Mouse (Mus musculus) neural tube, embryonic 14.5 days (tissue): ENCODE measurements around the gene Gm49342. TPM values are rescaled to one million over a fixed set of nuclear protein-coding genes. Genes with fewer than 3 reads are reported as not detected.

Experiments used
- ATAC-seq: fragments of 200-750 bp; cut with Nextera tagmentation; 2 replicates; pipeline ENCODE4 v1.8.0; 2017; ENCODE audit warnings: low read depth, mild to moderate bottlenecking, moderate TSS enrichment, moderate library complexity
- H3K27ac ChIP-seq: fragments of 300-500 bp; sonication (generic); 2 replicates; pipeline ENCODE4 v1.5.1; 2014; ENCODE audit warnings: low read depth, mild to moderate bottlenecking, control low read depth, low read length, moderate library complexity, mixed read lengths
- H3K27me3 ChIP-seq: fragments of 300-500 bp; sonication (generic); 2 replicates; pipeline ENCODE4 v1.6.1; 2014; ENCODE audit warnings: low read length; ENCODE audit not compliant: control insufficient read depth, insufficient read depth
- H3K36me3 ChIP-seq: fragments of 300-500 bp; sonication (generic); 2 replicates; pipeline ENCODE4 v1.6.1; 2014; ENCODE audit warnings: low read length, mixed read lengths; ENCODE audit not compliant: control insufficient read depth, insufficient read depth
- H3K4me1 ChIP-seq: fragments of 300-500 bp; sonication (generic); 2 replicates; pipeline ENCODE4 v1.6.1; 2014; ENCODE audit warnings: low read length; ENCODE audit not compliant: control insufficient read depth, insufficient read depth
- H3K4me2 ChIP-seq: fragments of 300-500 bp; sonication (generic); 2 replicates; pipeline ENCODE4 v1.6.1; 2014; ENCODE audit warnings: mild to moderate bottlenecking, low read depth, low read length, control low read depth
- H3K4me3 ChIP-seq: fragments of 300-500 bp; sonication (generic); 2 replicates; pipeline ENCODE4 v1.5.1; 2014; ENCODE audit warnings: low read depth, low read length, control low read depth, mixed read lengths
- H3K9ac ChIP-seq: fragments of 300-500 bp; sonication (generic); replicated peaks from 2 replicates; pipeline ENCODE4 v1.6.1; 2014; ENCODE audit warnings: low read depth, mild to moderate bottlenecking, control low read depth, low read length, mixed read lengths
- H3K9me3 ChIP-seq: fragments of 300-500 bp; sonication (generic); 2 replicates; pipeline ENCODE4 v1.6.1; 2016; ENCODE audit warnings: low read length; ENCODE audit not compliant: control insufficient read depth
- WGBS: fragments of 180-500 bp; shearing (Covaris S2); extraction: QIAGEN DNeasy Blood & Tissue Kit; methylation state at CpG from one replicate; pipeline ENCODE4 v1.1.7; 2014; 5-methylcytosine and 5-hydroxymethylcytosine counted together
- polyA plus RNA-seq: library from polyadenylated mRNA; unstranded; fragments of >200 nt; fragmentation: Nextera tagmentation; extraction: Ambion mirVana; gene quantifications from 2 replicates; pipeline ENCODE4 v1.2.1, GENCODE M21; 2014

The Gm49342 gene
- polyA plus RNA-seq, 1 experiment from 2014 or later = not detected

- H3K27ac ChIP-seq = no peak overlapping the region
- no peaks in the 10 kb centered on the region for H3K4me1 ChIP-seq
- no peaks in the 10 kb centered on the region for H3K36me3 ChIP-seq
- H3K9ac ChIP-seq = no peak overlapping the region
- no peaks in the 10 kb centered on the region for H3K9me3 ChIP-seq
- no peak overlapping the region for H3K4me2 ChIP-seq
- H3K27me3 ChIP-seq = no peaks in the 10 kb centered on the region
- H3K4me3 ChIP-seq = no peak overlapping the region
- ATAC-seq = no peak
- WGBS = 91% methylated on average over 2 of the region's 2 CpGs
Observed at GRCm38 (mm10) chr14:50987668-50988067, 43.4 kb downstream of the Gm49342 start.

- no peak for ATAC-seq
- H3K4me3 ChIP-seq = no peak overlapping the region
- H3K9ac ChIP-seq = no peak overlapping the region
- H3K27ac ChIP-seq = no peak overlapping the region
- WGBS = 90% methylated on average over 3 of the region's 3 CpGs
- H3K9me3 ChIP-seq = no peaks in the 10 kb centered on the region
- no peaks in the 10 kb centered on the region for H3K27me3 ChIP-seq
- H3K4me1 ChIP-seq = no peaks in the 10 kb centered on the region
- no peaks in the 10 kb centered on the region for H3K36me3 ChIP-seq
- no peak overlapping the region for H3K4me2 ChIP-seq
Observed at GRCm38 (mm10) chr14:50991037-50991436, 46.7 kb downstream of the Gm49342 start.

- H3K4me1 ChIP-seq = no peaks in the 10 kb centered on the region
- ATAC-seq = no peak
- no peaks in the 10 kb centered on the region for H3K27me3 ChIP-seq
- no peak overlapping the region for H3K4me3 ChIP-seq
- H3K9me3 ChIP-seq = no peaks in the 10 kb centered on the region
- H3K27ac ChIP-seq = no peak overlapping the region
- no peak overlapping the region for H3K4me2 ChIP-seq
- H3K9ac ChIP-seq = no peak overlapping the region
- H3K36me3 ChIP-seq = no peaks in the 10 kb centered on the region
- WGBS = 80% methylated on average over 3 of the region's 3 CpGs
Observed at GRCm38 (mm10) chr14:50997088-50997487, 52.8 kb downstream of the Gm49342 start.

DNA sequence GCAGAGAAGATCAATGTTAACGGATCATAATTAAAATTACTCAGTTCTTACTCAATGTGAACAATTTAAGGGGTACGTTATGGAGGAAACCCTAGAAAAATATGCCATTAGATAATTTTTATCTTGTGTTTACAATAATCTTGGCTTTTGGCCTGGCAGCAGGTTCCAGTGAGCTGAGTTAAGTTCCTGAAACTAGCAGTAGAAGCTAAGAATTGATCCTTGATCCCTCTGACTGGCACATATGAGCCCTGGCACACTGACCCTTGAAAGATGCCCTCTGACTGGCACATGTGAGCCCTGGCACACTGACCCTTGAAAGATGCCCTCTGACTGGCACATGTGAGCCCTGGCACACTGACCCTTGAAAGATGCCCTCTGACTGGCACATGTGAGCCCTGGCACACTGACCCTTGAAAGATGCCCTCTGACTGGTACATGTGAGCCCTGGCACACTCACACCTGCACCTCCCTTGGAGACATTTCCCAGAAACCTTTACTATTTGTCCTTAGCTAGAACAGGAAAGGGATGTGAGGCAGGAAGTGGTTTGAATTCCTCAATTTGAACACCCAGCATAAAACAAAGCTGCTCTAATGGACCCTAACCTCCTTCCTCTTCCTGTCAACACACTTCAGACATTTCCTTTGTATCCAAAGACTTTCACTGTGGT lies 53.8 kb downstream of the Gm49342 start:
- Histone ChIP-seq H3K9ac (no peak overlapping the region), H3K27me3 (no peaks in the 10 kb centered on the region), H3K9me3 (no peaks in the 10 kb centered on the region), H3K4me1 (no peaks in the 10 kb centered on the region), H3K4me3 (no peak overlapping the region), H3K36me3 (no peaks in the 10 kb centered on the region), H3K27ac (no peak overlapping the region), H3K4me2 (no peak overlapping the region)
- 92% methylated on average over 2 of the region's 2 CpGs for WGBS
- no peak for ATAC-seq

- Histone ChIP-seq H3K36me3 (no peaks in the 10 kb centered on the region), H3K27me3 (no peaks in the 10 kb centered on the region), H3K4me1 (no peaks in the 10 kb centered on the region), H3K27ac (no peak within 1 kb of the TSS), H3K9me3 (no peaks in the 10 kb centered on the region), H3K4me3 (no peak within 1 kb of the TSS), H3K9ac (no peak within 1 kb of the TSS), H3K4me2 (no peak within 1 kb of the TSS)
- ATAC-seq = no peak
- 92% methylated on average over 8 of the region's 8 CpGs for WGBS
Observed at GRCm38 (mm10) chr14:51007152-51007801, 63.0 kb downstream of the Gm49342 start, which contains the start of gene Rnase10. Rnase10 (plus strand) TSS chr14:51007751.

DNA sequence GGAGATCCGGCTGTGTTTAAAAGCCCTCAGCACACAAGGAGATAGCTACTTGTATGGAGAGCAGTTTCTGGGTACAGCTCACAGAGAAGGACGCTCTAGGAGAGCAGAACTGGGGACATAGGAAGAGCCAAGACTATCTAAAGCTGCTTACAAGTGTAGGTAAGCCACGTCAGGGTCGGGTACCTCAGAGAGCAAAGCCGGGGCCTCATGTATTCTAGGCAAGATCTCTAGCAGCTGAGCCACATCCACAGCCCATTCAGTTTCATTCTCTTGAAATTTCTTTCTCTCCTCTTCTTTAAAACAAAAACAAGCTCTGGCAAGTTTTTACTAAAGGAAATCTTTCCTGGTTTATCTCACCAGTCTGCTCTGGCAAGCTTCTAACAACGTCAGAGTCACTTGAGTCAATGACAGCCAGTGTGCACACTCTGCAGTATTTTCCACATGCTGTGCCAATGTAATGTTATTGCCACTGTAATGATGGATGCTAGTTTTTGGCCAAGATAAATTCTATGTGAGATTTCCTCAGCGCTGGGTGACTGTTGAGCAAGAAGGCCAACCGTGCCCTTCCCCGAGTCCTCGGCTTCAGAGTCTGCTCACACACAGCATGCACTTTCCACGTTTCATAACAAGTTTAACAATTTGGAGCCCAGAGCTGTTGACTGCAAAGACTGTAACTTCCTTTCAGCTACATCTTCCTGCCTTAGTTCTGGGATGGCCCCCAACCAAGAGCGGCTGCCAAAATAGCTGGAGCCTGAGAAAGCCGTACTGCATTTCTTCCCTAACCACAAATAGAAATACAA lies 63.8 kb downstream of the Gm49342 start:
- WGBS = 84% methylated on average over 13 of the region's 13 CpGs
- H3K4me3 ChIP-seq = no peak overlapping the region
- H3K27ac ChIP-seq = no peak overlapping the region
- H3K27me3 ChIP-seq = no peaks in the 10 kb centered on the region
- ATAC-seq = no peak
- no peaks in the 10 kb centered on the region for H3K9me3 ChIP-seq
- no peaks in the 10 kb centered on the region for H3K4me1 ChIP-seq
- H3K36me3 ChIP-seq = no peaks in the 10 kb centered on the region
- no peak overlapping the region for H3K4me2 ChIP-seq
- no peak overlapping the region for H3K9ac ChIP-seq

DNA sequence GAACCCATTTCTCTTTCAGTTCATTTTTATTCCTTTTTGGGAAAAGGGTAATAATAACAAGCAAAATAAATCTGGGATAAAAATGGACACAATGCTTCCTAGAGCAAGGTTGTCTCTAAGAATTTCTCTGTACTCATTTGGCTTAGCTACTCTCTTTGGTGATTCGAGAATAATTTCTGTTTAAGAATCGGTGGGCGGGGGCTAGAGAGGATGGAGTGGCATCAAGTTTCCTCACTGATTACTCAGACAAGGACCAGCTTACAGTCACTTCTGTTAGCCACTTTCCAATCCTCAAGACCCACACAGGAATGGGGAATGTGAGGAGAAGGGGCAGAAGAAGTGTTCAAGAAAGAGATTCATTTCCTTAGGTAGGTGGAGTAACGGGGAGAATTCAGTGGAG lies 64.5 kb downstream of the Gm49342 start:
- ATAC-seq = no peak
- 87% methylated on average over 4 of the region's 4 CpGs for WGBS
- H3K27ac ChIP-seq = no peak overlapping the region

GRCm38 (mm10) chr14:51009572-51009971 lies 65.3 kb downstream of the Gm49342 start:
- WGBS = 87% methylated on average over 6 of the region's 6 CpGs
- Histone ChIP-seq H3K9me3 (no peaks in the 10 kb centered on the region), H3K27ac (no peak overlapping the region), H3K4me1 (no peaks in the 10 kb centered on the region), H3K4me2 (no peak overlapping the region), H3K36me3 (no peaks in the 10 kb centered on the region), H3K4me3 (no peak overlapping the region), H3K9ac (no peak overlapping the region), H3K27me3 (no peaks in the 10 kb centered on the region)
- ATAC-seq = no peak

More for the DNA sequence above, 64.5 kb downstream of the Gm49342 start:
- Histone ChIP-seq H3K4me1 (no peaks in the 10 kb centered on the region), H3K4me3 (no peak overlapping the region), H3K9ac (no peak overlapping the region), H3K4me2 (no peak overlapping the region), H3K9me3 (no peaks in the 10 kb centered on the region), H3K36me3 (no peaks in the 10 kb centered on the region), H3K27me3 (no peaks in the 10 kb centered on the region)
